ENCODE assay signal across 18 mouse cellular contexts in the genomic region with DNA sequence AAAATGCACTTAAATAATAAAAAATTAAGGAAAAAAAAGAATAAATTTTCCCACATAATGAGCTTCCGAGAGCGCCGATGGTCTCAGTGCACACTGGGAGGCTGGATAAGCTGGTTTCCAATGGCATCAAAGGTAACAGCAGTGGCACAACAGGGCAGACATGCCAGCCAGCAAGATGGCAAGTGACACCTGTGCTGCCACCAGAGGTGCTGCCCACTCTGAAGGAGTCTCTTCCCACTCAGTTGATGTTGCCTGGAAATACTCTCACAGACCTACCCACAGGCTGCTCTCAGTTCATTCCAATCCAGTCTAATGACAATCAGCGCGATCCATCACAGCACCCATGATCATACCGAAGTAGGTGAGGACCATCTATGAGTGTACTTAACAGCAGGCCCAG.
"Had no signal": no experiment of that assay in that cellular context is flagged by ENCODE, and none has a peak within 500 bp of the region (broad histone marks: within the 10 kb centered on the region; RNA-seq: fewer than 3 reads in every experiment).

No protein-coding gene starts in this region.

- H3K4me3 ChIP-seq: intestine, embryonic 15.5 days; layer of hippocampus, adult 2 months; liver, embryonic 15.5 days; lung, embryonic 15.5 days; megakaryocyte, embryonic 14.5 days; midbrain, embryonic 10.5 days; midbrain, embryonic 15.5 days; neural tube, embryonic 13.5 days had no signal

- ATAC-seq: intestine, embryonic 15.5 days; midbrain, embryonic 15.5 days had no signal

- H3K27ac ChIP-seq: intestine, embryonic 15.5 days; kidney, postnatal 0 days; layer of hippocampus, adult 2 months; liver, embryonic 15.5 days; lung, embryonic 15.5 days; midbrain, embryonic 10.5 days; midbrain, embryonic 15.5 days; neural tube, embryonic 13.5 days had no signal

- H3K36me3 ChIP-seq: intestine, embryonic 15.5 days; liver, embryonic 15.5 days; lung, embryonic 15.5 days; midbrain, embryonic 10.5 days; midbrain, embryonic 15.5 days; neural tube, embryonic 13.5 days had no signal

- H3K4me2 ChIP-seq: intestine, embryonic 15.5 days; liver, embryonic 15.5 days; lung, embryonic 15.5 days; midbrain, embryonic 15.5 days; neural tube, embryonic 13.5 days had no signal

- H3K9ac ChIP-seq: intestine, embryonic 15.5 days; liver, embryonic 15.5 days; lung, embryonic 15.5 days; midbrain, embryonic 15.5 days; neural tube, embryonic 13.5 days had no signal

- DNase-seq: kidney, adult 18-20 months; kidney, adult 9 months; kidney, postnatal 25 days; layer of hippocampus, adult 9-11 months; lung, adult 18-20 months; lung, postnatal 10 days; lung, postnatal 36 days; thymus, adult 2 months; thymus, postnatal 25 days had no signal

- H3K4me1 ChIP-seq: intestine, embryonic 15.5 days; liver, embryonic 15.5 days; lung, embryonic 15.5 days; megakaryocyte, embryonic 14.5 days; midbrain, embryonic 10.5 days; midbrain, embryonic 15.5 days; neural tube, embryonic 13.5 days had no signal

- H3K27me3 ChIP-seq: intestine, embryonic 15.5 days; liver, embryonic 15.5 days; lung, embryonic 15.5 days; megakaryocyte, embryonic 14.5 days; midbrain, embryonic 15.5 days; neural tube, embryonic 13.5 days had no signal

- H3K9me3 ChIP-seq: intestine, embryonic 15.5 days; liver, embryonic 15.5 days; lung, embryonic 15.5 days; midbrain, embryonic 10.5 days; midbrain, embryonic 15.5 days; neural tube, embryonic 13.5 days had no signal
